Mouse (Mus musculus) frontal cortex, postnatal 36 days (tissue): ENCODE measurements around the gene Thbd.

ENCODE experiments used
- DNase-seq, 2 experiments: peaks; one replicate each; pipeline ENCODE4 v3.0.0; 2022; ENCODE audit warnings: low spot score in 2 of 2

Thbd gene

DNA sequence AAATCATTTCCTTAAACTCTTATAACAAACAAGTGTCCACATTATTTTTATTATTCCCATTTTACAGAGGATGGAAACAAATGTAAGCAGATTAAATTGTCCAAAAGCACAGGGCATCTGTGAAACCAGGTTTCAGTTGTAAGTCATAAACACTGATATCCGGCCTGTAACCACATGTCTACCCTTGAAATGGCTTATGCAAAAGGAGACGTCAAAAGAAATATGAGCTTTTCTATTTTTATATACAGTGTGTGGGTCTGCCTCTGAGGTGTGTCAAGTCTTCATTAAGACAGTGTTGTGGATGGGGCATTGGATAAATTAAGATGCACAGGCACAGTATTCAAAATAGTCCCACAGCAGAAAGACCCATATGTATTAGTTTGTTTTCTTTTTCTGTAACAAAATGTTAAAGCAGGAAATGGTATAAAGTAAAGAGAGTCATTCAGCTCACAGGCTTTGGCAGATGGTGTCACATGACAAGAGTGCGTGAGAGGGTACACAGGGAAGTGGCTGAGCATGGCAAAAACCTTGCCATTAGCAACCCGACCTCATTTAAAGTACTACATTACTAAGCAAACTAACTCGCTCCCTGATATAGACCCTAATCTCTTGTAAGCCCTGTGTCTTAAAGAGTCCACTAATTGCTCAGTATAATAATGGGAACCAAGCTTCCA is 17.9 kb upstream of the Thbd start:
- no peak for DNase-seq

DNA sequence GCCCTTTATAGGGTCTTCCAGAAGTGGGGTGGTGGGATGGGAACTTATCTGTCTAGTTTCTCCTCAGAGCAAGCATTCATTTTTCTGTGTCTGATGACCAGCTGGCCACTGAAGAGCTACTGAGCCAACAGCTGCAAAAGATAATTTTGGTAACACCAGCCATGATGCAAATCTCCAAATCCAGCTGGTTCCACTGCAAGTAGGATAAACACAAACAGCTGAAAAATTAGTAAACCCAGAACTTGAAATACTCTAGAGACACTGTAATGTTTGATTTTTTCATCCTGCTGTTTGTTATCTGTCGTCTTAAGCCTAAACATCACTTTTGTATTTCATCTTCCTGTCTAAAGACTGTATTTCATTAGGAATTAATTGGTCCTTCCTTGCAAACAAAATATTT is 13.7 kb upstream of the Thbd start:
- no peak for DNase-seq

DNA sequence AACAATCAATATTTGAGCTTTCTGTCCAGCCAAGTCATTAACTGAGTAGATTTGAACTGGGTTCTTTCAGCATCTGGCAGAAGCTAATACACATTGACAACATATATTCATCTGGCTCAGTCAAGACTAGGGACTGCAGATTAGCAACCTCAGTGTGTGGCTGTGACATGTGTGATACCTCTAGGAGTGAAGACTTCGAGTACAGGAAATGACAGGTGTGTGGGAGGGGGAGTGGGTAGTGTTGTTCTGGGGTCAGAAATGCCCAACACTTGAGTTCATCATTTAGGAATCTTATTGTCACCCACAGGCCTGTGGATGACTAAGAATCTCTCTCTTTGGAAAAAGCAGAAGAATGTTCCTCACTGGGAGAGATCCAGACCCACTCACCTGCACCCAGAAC is 13.1 kb upstream of the Thbd start:
- DNase-seq = no peak

DNA sequence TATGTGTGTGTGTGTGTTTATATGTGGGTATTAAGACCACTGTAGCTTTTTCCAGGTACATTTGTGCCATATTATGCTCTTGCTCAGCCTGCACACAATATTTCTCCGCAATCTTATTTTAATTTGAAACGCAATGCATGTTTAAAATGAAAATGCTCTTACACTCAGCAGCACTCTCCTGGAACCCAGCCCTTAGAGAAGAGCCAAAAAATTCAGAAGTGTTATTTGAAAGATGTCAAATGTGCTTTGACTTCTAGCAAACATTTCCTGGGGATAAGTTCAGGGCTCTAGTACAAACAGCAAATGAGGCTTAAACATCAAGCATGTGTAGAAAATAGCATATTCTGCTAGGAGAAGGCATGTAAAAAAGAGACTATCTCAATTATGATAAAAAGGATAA is 11.8 kb upstream of the Thbd start:
- DNase-seq = no peak

DNA sequence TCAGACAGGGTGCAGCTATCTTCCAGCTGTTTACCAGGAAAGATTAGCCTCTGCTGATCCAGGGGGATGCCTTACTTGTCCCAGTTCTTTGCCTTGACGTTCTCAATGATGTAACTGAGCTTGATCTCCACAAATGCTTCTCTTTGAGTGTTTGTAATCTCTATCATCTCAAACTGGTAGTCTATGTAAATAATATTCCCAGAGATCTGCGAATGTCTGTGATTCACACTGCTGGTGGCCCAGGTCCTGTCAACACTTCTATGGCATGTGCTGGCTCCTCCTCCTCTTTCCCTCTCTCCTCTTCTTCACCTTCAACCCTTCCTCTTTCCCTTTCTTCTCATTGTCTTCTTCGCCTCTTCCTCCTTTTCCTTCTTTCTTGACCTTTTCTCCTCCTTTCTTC is 11.2 kb upstream of the Thbd start:
- DNase-seq = no peak

DNA sequence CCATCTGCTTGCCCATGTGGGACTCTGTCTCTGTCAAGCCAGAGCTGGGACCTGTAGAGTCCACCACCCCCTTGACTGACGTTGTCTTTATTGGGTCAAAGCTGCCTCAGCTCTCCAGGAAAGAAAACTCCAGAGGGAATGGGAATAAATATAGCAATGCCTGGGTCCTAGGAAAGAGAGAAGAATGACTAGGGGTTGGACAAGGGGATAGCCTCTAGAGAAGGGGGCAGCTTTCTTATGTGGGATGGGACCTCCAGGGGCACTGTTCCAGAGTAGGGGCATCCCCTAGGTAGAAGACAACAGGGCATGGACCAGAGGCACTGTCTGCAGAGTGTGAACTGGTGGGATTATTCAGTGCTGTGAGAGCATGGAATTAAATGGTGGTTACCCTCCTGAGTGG is 1.8 kb upstream of the Thbd start:
- no peak for DNase-seq

DNA sequence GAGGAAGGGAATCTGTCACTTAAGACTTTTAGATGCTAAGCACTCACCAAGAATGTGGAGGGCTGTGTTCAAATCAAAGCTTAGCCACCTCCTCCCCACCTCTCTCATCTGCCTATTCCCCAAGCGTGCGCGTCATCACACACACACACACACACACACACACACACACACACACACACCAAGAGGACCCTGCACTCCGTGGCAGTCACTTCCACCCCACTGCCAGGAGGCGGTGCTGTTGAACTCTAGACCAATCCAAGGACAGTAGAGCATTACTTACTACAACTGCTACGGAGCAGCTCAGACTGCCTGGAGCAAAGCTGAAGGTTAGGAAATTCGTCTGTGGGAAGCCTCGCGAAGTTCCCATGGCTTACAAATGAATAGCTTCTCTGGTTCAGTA is 1.2 kb upstream of the Thbd start:
- peak; percentile 67 to 79 for DNase-seq

DNA sequence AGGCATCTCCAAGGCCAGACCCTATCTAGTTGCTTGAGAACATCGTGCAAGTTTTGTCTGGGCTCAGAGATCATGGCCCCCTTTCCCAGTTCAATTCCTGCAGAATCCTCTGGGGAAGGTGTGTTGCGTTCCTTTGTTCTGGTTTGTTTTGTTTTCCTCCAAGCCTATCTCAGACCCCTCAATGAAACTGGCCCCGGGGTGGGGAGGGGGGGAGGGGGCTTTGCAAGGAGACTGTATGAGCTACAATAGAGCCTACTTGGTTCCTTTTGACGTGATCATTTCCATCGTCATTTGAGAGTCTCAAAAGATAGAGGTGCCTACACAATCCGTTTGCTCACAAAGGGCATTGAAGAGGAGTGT is 753 bp upstream of the Thbd start:
- DNase-seq = no peak

DNA sequence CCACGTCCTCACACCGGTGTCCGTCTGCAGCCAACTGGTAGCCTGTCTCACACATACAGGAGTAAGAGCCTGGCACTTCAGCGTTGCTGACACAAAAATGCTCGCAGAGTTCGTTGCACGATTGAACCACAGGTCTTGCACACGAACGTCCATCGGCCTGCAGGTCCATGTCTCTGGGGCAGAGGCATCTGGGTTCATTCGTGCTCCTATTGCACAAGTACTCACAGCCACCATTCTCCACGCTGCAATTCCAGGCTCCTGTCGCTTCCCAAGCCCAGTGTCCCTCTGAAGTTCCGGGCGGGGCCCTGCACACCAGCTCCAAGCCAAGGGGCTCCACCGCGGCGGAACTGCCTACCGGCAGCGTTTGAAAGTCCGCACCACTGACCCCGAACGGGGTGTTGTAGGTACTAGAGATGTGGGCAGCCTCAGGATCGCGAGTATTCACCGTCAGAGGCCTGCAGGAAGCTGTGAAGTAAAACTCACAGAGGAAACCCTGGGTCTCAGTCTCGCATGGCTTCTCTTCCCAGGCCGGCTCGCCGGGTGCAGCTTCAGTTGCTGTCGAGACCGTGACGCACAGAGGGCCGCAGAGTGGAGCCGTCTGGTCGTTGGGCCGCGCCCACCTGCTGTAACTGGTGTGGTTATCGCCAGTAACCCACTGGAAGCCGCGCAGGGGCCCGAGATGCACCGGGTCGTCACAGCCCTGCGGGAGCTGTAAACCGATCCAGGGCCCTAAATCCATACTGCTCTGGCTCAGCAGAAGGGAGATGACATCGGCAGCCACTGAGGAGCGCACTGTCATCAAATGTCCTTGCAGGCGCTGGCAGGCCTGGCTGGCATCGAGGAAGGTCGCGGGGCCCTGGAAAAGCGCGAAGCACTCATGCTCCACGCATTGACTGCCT is 768 bp downstream of the Thbd start:
- DNase-seq = no peak

DNA sequence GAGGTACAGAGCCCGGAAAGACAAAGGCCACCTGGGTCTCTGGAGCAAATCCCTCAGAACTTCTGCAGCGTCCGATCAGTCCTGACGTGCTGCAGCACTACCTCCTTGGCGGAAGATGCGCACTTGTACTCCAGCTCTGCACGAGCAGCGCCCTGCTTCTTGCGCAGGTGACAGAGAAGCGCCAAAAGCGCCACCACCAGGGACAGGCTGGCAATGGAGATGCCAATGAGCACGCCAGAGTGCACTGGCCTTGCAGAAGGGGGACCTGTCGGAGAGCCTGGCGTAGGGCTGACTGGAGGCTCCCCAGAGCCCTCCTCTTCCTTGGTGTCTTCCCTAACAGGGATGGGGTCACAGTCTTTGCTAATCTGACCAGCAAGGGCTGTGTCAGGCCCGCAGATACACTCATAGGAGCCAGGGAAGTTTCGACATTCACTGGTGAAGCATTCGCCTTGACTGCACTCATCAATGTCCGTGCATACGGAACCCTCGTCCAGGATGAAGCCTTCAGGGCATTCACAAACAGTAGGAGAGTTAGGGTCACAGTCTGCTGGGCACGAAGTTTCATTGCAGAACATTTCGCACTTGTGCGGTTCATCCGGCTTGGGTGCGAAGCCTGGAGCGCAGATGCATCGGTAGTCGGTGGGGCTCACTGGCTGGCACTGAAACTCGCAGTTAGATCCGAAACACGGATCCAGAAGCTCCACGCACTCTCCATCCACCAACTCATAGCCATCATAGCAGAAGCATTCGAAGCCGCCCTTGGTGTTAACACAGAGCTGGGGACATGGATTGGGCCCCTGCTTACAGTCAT is 1.6 kb downstream of the Thbd start:
- DNase-seq = peak in 1 of 2 experiments; percentile 17

DNA sequence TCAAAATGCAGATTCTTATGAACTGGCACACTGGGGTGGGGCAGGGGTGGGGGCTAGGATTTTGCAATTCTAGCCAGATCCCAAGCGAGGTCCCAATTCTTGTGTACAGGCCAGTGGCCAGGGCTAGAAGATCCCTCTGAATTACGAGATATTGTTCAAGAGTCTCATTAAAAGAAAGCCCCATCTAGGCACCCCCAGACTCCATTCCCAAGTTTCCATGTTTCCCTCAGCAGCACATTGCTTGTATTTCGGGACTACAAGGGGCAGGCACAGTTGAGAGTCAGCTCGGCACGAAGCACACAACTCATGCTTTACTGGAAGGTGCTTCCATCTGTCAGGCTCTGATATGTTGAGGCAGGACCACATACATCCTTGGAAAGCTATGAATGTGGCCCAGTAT is 3.1 kb downstream of the Thbd start:
- DNase-seq = no peak

DNA sequence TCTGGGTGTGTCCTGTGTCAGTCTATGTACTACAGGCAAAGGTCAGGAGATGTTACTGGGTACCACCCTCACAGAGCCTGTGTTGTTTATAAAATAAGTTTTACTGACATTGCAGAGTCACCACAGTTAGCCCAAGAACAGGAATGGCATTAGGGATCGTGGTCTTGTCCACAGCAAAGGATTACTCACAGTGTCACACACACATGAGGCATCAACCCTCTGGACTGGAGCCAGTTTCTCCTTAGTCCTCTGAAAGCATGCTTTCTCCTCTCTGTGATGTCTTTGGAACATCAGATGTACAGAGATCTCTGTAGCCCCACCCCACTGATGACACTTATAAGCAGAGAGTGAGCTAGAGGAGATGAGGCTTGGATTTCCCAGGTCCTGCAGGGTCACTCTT is 5.8 kb downstream of the Thbd start:
- no peak for DNase-seq

DNA sequence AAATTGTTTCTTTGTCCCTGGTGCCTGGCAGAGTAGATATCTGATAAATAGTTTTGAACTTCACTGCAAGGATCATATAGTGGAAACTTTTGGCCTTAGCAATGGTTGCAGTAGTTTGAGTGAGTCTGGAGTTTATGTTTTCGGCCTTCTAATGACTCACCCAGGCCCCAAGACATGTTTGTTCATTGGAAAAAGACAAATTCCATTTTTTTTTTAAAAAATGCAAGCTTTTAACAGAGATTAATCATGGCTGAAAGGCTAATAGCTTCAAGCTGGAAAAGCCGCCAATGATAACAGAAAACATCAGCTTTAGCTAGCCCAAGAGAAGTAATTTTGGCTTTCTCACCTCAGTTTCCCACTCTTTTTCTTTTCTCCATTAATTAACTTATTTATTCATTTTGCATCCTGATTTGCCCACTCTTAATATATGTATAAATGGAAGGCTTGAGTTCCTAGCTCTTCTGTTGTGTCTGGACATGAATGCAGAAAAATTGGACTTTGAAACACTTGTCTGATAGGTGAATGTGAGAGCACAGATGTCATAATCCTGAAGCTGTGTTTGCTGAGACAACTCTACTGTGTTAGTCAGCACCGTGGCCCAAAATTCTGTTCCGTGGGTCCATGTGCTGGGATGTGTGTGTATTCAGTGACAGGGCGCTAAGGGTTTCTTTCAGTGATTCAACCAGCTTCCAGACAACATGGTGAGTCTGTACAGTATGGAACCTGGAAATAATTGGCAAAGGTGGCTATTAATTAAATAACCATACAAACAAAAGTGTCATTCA is 8.9 kb downstream of the Thbd start:
- no peak for DNase-seq

DNA sequence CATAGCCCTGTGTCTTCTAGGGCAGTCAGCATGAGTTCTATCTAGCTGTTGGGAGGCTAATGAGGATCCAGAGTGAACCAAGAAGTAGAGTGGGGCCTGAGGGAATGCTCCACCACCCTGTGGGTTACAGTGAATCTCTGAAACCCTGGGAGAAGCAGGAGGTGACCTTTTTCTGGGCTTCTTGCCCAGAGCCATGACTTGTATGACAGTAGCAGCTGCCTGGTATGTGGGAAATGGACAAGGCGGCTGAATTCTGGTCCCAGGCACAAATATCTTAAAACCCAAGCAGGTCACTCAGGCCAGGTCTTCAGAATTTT is 10.2 kb downstream of the Thbd start:
- DNase-seq = no peak

DNA sequence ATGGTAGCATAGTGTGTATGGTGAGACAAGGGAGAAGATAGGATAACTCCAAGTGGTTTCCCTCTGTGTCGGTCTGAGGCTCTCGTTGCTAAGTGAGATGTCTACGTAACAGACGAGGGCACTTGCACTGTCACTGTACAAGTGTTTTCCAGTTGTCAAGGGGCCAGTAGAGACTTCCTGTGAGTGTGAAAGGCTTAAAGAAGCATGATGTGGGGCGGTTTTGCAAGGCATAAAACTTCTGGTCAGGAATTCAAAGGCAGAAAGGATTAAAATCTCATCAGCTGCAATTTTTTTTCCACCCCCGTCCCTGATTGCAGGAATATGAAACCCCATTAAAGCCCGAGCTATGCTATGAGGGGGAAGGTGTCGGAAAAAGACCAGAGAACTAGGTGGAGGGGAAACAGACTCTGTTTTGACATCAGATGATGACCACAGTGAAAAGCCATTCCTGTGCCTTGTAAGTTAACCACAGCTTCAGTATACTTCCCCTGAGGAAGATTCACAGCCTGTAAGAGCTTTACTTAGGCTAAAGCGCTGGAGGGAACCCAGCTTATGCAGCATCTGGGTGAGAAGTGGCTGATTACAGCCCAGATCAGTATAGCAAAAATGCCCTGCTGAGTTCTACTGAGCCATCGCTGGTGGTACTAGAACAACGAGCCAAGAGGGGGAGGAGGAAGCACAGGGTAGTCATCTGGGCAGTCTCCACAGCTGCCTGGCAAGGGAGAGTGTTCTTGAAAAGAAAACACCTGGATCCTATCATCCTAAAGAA is 10.8 kb downstream of the Thbd start:
- DNase-seq = peak in 1 of 2 experiments; percentile 27

DNA sequence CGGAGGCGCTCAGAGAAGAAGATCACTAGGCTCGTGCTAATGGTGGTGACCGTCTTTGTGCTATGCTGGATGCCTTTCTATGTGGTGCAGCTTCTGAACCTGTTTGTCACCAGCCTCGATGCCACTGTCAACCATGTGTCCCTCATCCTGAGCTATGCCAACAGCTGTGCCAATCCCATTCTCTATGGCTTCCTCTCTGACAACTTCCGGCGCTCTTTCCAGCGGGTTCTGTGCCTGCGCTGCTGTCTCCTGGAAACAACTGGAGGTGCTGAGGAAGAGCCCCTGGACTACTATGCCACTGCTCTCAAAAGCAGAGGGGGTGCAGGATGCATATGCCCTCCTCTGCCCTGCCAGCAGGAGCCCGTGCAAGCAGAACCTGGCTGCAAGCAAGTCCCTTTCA is 11.8 kb downstream of the Thbd start:
- DNase-seq = peak in 1 of 2 experiments; percentile 49

DNA sequence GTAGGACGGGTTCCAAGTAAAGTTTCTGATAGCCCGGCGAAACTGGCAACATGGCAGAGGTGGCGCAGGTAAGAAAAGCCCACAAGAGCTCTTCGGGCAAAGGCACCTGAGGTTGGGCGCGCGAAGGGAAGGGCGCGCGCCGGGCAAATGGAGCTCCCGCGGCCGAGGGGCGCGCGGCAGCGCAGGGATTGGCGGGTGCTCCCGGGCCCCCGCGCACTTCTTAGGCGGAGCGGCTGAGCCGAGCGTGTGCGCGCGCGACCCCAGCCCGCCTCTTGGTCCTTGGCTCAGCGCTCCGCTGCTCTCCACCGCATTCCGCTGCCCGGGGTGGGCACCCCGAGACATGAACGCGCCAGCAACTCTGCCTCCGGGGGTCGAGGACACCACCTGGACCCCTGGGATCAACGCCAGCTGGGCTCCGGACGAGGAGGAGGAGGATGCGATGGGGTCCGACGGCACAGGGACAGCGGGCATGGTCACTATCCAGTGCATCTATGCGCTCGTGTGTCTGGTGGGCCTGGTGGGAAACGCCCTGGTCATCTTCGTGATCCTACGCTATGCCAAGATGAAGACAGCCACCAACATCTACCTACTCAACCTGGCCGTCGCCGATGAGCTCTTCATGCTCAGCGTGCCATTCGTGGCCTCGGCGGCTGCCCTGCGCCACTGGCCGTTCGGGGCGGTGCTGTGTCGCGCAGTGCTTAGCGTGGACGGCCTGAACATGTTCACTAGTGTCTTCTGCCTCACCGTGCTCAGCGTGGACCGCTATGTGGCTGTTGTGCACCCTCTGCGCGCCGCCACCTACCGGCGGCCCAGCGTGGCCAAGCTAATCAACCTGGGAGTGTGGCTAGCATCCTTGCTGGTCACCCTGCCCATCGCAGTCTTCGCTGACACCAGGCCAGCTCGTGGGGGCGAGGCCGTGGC is 12.6 kb downstream of the Thbd start, which contains the start of gene Sstr4:
Sstr4 (plus strand) TSS at position 214 of the 921 bp plus-strand sequence.
- DNase-seq = peak; percentile 73 to 75

DNA sequence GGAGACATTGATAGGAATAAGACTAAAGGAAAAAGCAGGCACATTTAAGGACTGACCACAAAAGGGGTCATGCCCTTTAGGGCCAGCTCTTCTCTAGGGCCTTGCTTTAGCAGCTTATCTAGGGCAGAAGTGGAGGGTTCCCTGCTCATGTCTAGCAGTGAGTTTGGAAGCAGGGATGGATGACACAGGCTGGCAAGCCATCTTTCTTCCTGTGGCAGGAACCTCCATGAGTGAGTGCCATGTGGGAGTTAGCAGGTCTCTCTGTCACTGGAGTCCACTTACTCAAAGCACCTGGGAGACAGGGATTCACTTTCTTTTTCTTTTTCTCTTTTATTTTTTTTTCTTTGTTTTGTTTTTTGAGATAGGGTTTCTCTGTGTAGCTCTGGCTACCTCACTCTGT is 14.1 kb downstream of the Thbd start:
- DNase-seq = no peak

DNA sequence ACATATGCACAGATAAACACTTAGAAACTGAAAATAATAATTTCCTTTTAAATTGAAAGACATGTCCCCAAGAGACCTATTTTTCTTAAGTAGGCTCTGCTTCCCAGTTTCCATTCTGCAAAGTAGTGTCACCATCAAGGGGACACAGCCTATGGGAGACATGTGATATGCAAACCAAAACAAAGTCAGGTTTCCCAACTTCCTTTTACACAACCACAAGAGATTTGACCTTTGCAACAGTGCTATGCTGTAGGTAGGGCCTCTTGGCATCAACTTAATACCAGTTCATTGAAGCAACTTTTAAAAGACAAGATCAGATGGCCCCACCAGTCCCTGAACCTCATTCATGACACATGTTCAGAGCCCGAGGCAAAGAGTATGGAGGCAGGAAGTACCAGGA is 14.8 kb downstream of the Thbd start:
- no peak for DNase-seq
